Mouse (Mus musculus) brown adipose tissue, adult 24 weeks (tissue): Measurements from ENCODE around the gene H2al1f. TPM values are rescaled to one million over a fixed set of nuclear protein-coding genes. Genes with fewer than 3 reads are reported as not detected.
"Not testable (repeated sequence)": the region's sequence is repeated elsewhere in the genome, so short reads cannot be mapped to it uniquely, and the experiment has no call there.

Experiments
- H3K27ac ChIP-seq: fragments of 200-500 bp; replicated peaks from 2 replicates; pipeline ENCODE4 v1.5.1; 2012; ENCODE audit warnings: low read depth, mild to moderate bottlenecking, low read length
- H3K4me1 ChIP-seq: fragments of 200-500 bp; 2 replicates; pipeline ENCODE4 v1.6.1; 2012; ENCODE audit warnings: low read length, mixed read lengths; ENCODE audit not compliant: control insufficient read depth, insufficient read depth, insufficient read length
- H3K4me3 ChIP-seq: fragments of 200-500 bp; 2 replicates; pipeline ENCODE4 v1.5.1; 2012; ENCODE audit warnings: low read depth, mild to moderate bottlenecking, low read length, moderate library complexity; ENCODE audit not compliant: insufficient read depth
- polyA plus RNA-seq: library from polyadenylated mRNA; stranded (reverse); fragments of >200 nt; gene quantifications from 2 replicates; pipeline ENCODE4 v1.2.4, GENCODE M21; 2012; ENCODE audit not compliant: missing spikeins, insufficient read depth, insufficient read length

H2al1f gene
- polyA plus RNA-seq, 1 experiment = not detected

GRCm38 (mm10) chrX:11327522-11327921 is 12.6 kb downstream of the H2al1f start, which contains the start of gene H2al1j:
TSS of gene H2al1j (plus strand) at chrX:11327822.
- H3K27ac ChIP-seq, H3K4me3 ChIP-seq, H3K4me1 ChIP-seq: not testable (repeated sequence)

DNA sequence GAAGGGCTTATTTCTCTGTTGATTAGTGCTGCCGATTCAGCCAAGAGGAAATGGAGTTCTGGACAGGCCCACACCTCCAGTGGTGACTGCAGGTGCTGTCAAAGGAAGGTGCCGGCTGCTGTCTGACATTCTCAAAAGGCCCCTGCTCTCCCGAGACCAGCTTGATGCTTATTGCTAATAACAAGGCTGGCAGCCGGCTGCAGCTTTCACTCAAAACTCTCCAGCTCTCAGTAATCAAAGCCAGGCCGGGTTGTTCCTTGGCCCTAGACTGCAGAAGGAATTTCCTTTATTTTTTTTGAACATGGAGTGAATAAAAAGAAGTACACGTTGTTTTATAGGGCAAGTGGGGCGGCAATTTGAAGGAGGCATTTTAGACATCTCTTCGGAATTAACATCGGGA is 30.8 kb downstream of the H2al1f start:
- Histone ChIP-seq H3K4me3 (no peak overlapping the region), H3K27ac (no peak overlapping the region), H3K4me1 (no peaks in the 10 kb centered on the region)

DNA sequence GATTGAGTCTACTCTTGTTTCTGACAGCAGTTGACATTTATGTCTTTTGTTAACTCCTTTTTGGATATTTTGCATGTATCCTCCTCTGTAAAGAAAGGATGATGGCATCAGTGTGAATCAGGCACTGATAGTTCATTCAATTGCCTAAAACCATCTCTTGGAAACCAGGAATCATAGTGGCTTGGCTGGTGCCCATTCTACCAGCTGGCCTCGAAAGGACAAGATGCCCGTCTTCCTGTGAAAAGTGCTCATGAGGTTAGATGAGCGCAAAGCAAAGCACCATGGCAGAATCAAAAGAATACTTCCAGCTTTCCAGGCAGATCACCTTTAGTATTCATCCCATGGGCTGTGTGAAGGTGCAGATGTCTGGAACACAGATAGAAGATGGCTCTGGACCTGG is 31.8 kb downstream of the H2al1f start:
- Histone ChIP-seq H3K4me1 (no peaks in the 10 kb centered on the region), H3K4me3 (no peak overlapping the region), H3K27ac (no peak overlapping the region)

DNA sequence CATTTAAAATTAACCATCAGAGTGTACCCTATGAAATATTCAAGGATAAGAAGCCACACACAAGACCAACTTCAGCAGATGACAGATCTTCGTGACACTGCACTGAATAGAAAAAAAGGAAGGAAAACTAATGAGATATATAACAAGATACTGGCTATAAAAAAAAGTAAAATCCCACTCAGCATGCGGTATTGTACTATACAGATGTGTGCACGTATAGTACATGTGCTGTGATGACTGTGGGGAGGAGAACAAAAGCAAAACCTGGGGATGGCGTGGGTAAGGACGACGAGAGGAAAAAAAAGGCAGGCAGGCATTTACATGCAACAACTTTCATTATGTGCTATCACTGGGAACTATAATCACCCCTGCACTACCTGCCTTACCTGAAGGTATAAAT is 45.9 kb downstream of the H2al1f start:
- Histone ChIP-seq H3K4me1 (no peaks in the 10 kb centered on the region), H3K27ac (no peak overlapping the region), H3K4me3 (no peak overlapping the region)

GRCm38 (mm10) chrX:11361261-11361660 is 46.3 kb downstream of the H2al1f start:
- H3K4me1 ChIP-seq = no peaks in the 10 kb centered on the region
- H3K27ac ChIP-seq = no peak overlapping the region
- H3K4me3 ChIP-seq = no peak overlapping the region

DNA sequence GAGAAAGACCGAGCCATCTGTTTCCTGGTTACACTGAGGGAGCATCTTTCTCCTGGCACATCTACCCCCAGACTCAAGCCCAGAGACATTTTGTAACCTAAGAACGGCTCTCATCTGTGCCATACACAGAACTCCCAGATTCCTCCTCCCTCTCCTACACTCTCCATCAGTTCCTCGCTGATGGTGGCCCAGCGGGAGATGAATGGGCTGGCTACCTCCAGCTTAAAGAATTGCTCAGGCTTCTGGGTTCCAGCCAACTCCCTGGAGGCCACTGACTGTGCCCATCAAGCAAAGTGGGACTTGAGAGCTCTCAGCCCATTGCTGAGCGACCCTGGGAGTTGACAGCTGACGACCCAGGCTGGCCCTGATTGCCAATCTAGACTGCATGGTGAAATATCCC is 48.9 kb downstream of the H2al1f start:
- no peak overlapping the region for H3K27ac ChIP-seq
- no peaks in the 10 kb centered on the region for H3K4me1 ChIP-seq
- no peak overlapping the region for H3K4me3 ChIP-seq

Other genes starting within 250 kb of the H2al1f start
- gene H2al1a, start 15.9 kb upstream of the H2al1f start, polyA plus RNA-seq = not detected in 2 replicates
- gene H2al1b, start 12.7 kb upstream of the H2al1f start, polyA plus RNA-seq = not detected in 2 replicates
- not detected in 2 replicates for gene H2al1c, start 9.5 kb upstream of the H2al1f start, polyA plus RNA-seq
- not detected in 2 replicates for gene H2al1d, start 6.3 kb upstream of the H2al1f start, polyA plus RNA-seq
- gene H2al1e, start 3.2 kb upstream of the H2al1f start, polyA plus RNA-seq = not detected in 2 replicates
- gene H2al1g, start 3.1 kb downstream of the H2al1f start, polyA plus RNA-seq = not detected in 2 replicates
- not detected in 2 replicates for gene H2al1h, start 6.3 kb downstream of the H2al1f start, polyA plus RNA-seq
- not detected in 2 replicates for gene H2al1i, start 9.5 kb downstream of the H2al1f start, polyA plus RNA-seq
- not detected in 2 replicates for gene H2al1j, start 12.7 kb downstream of the H2al1f start, polyA plus RNA-seq